Mouse (Mus musculus): Measurements from ENCODE around the gene Aldh3b1.

- TF ChIP-seq POLR2A (IDR thresholded peaks at IDR 0.05; ENCODE audit: borderline replicate concordance, insufficient read depth, low read length) (no peak), CTCF (IDR thresholded peaks at IDR 0.05; ENCODE audit: borderline replicate concordance, insufficient read depth, low read depth, low read length) (no peak)
Measured at GRCm38 (mm10) chr19:3889096-3889495, 40.5 kb downstream of the Aldh3b1 start.
